Mouse (Mus musculus) E14TG2a.4 (cell line): ENCODE results near the gene Glyctk.

Source experiments
- H3K27me3 ChIP-seq: 2 replicates; pipeline ENCODE4 v1.6.1; 2014; ENCODE audit warnings: low read length, control low read depth; ENCODE audit not compliant: insufficient read depth
- H3K36me3 ChIP-seq: 2 replicates; pipeline ENCODE4 v1.6.1; 2014; ENCODE audit warnings: low read length, control low read depth; ENCODE audit not compliant: insufficient read depth
- H3K4me1 ChIP-seq: replicated peaks from 2 replicates; pipeline ENCODE4 v1.6.1; 2014; ENCODE audit warnings: low read depth, low read length, control low read depth
- H3K4me3 ChIP-seq: replicated peaks from 2 replicates; pipeline ENCODE4 v1.5.1; 2014; ENCODE audit warnings: mild to moderate bottlenecking, low read length
- H3K9me3 ChIP-seq: 2 replicates; pipeline ENCODE4 v1.6.1; 2014; ENCODE audit warnings: low read length, control low read depth
- CTCF ChIP-seq: conservative IDR thresholded peaks from 2 replicates; pipeline ENCODE4 v1.5.1; 2014; ENCODE audit warnings: low read length
- NANOG ChIP-seq: IDR thresholded peaks from 2 replicates; pipeline ENCODE4 v1.6.1; 2014; ENCODE audit warnings: borderline replicate concordance, low read length, mixed read lengths
- POU5F1 ChIP-seq: IDR thresholded peaks from 2 replicates; pipeline ENCODE4 v1.6.1; 2014; ENCODE audit warnings: low read length, borderline replicate concordance

Glyctk gene

DNA sequence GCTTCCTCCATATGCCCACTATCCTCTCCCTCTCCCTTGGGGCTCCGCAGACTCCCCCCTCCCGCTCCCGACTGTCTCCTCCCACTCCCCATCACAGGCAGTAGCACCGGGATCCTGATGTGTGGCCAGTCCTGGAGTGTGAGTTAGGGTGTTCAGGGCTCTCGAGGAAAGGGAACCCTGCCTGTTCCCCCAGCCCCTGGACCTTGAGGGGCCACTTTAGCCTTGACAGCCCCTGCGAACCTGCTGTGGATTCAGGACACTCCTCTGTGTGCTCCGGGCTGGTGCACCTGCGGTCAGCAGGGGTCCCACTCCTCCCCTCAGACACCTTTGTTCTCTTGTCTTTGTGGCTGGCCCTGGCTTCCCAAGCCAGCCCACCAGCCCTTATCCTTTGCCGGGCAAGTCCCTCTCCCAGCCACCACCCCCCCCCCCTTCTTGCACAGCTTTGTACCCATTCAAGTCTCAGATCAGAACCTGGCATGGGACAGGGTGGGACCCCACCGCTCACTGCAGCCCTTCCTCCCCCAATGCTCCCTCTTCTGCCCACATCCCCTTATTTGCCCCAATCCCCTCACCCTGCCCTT is 10.0 kb downstream of the Glyctk start:
- Histone ChIP-seq H3K9me3 (no peaks in the 10 kb centered on the region), H3K27me3 (peaks cover 44% of the 10 kb centered on the region), H3K36me3 (no peaks in the 10 kb centered on the region), H3K4me1 (peaks cover 28% of the 10 kb centered on the region), H3K4me3 (peak overlapping the region; percentile 65)
- no peak for TF ChIP-seq POU5F1
- no peak for TF ChIP-seq CTCF
- TF ChIP-seq NANOG = no peak

DNA sequence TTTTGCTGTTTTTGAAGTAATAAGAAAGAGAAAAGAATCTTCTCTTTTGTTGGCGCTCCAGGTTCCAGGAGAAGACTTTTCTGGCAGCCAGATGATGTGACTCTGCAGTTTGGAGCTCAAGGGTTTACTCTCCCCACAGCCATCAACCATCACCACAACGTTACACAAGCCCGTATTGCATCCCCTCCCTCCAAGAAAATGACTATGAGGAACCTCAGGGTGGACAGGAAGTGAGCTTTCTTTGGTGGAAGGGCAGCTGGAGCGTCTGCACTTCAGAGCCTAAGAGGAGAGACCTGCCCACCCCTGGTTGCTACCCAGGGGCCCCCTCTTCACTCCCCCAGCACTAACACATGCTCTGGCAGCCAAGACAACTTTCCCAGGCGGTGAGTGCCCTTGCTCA is 10.7 kb downstream of the Glyctk start:
- peaks cover 44% of the 10 kb centered on the region for H3K27me3 ChIP-seq
- no peak overlapping the region for H3K4me3 ChIP-seq
- no peaks in the 10 kb centered on the region for H3K36me3 ChIP-seq
- H3K9me3 ChIP-seq = no peaks in the 10 kb centered on the region
- TF ChIP-seq POU5F1 (no peak), CTCF (no peak), NANOG (no peak)
- H3K4me1 ChIP-seq = peaks cover 32% of the 10 kb centered on the region

DNA sequence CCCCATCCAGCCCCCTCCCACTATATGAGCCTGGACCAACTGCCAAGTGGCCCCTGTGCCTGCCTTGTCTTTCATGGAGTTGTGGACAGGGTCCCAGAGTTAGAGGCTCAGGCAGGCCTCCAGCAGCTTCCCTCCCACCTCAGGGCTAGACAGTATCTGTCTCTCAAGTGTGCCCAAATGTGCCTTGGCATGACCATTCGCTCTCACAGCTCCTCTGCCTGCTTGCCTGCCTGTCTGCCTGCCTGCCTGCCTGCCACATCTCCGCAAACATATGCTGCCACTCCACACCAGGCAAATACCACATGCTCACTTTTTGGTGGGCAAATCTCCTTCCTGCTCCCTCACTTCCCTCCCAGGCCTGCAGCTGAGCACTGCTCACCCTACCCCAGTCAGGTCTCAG is 12.4 kb downstream of the Glyctk start:
- no peaks in the 10 kb centered on the region for H3K36me3 ChIP-seq
- H3K4me3 ChIP-seq = no peak overlapping the region
- peaks cover 41% of the 10 kb centered on the region for H3K4me1 ChIP-seq
- H3K27me3 ChIP-seq = peaks cover 38% of the 10 kb centered on the region
- H3K9me3 ChIP-seq = no peaks in the 10 kb centered on the region
- TF ChIP-seq POU5F1 = no peak
- no peak for TF ChIP-seq NANOG
- no peak for TF ChIP-seq CTCF

DNA sequence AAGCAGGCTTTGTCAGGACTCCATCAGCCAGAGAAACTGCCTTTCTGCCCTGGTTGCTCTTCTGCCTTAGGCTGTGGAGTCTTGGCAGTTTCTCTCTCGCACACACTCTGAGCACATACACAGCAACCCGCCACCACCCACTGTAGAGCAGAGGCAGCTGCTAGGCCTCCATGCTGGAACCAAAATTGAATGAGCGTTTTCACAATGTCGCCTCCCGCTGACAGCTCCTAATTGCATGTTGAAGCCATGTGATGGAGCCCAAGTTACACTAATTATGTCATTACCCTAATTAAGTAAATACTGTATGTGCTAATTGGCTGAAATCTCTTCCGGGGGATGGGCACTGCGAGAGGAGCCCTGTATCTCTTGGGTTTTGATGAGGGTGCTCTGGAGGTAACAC is 13.8 kb downstream of the Glyctk start:
- TF ChIP-seq POU5F1 = no peak
- no peaks in the 10 kb centered on the region for H3K9me3 ChIP-seq
- peaks cover 37% of the 10 kb centered on the region for H3K4me1 ChIP-seq
- H3K36me3 ChIP-seq = no peaks in the 10 kb centered on the region
- H3K27me3 ChIP-seq = peaks cover 24% of the 10 kb centered on the region
- H3K4me3 ChIP-seq = no peak overlapping the region

DNA sequence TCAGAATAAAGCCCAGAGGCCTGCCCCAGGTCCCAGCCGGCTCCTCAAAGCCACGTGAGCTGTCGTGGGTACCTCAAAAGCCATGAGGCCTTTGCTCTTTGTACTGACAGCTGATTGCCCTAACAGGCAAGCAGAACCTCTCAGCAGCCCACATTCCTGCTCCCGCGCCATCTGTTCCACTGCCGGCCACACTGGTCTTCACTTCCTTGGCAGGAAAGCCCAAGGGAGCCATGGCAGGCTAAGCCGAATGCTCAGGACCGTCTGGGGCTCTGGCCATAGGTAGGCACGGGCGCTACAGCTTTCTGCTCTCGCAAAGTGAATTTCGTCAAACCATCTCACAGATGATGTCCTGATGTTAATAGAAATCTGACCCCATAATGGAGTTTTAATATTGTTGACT is 16.0 kb downstream of the Glyctk start:
- Histone ChIP-seq H3K4me1 (peaks cover 18% of the 10 kb centered on the region; the same call in 1 of the 2 replicates), H3K36me3 (no peaks in the 10 kb centered on the region), H3K27me3 (peaks cover 1% of the 10 kb centered on the region), H3K9me3 (peaks cover 4% of the 10 kb centered on the region), H3K4me3 (peak overlapping the region; percentile 20)
- no peak for TF ChIP-seq NANOG
- TF ChIP-seq POU5F1 = no peak
- TF ChIP-seq CTCF = no peak

DNA sequence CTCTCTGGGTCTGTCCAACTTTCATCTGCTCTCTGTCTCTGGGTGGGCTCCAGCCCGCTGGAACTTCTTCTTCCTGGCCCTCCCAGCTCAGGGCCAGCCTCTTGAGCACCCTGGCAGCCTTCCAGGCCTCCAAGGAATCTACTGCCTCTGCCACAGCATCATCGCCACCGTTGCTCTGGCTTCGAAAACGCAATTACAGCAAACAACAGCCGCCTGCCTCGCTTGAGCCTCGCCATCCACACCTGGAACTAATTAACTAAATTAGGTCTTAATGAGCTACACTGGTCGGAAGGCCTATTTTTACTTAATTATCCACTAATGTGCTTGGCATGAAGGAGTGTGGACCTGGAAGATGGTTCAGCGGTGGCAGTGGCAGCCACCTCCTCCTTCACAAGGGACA is 18.2 kb downstream of the Glyctk start:
- Histone ChIP-seq H3K36me3 (no peaks in the 10 kb centered on the region), H3K4me3 (no peak overlapping the region), H3K27me3 (no peaks in the 10 kb centered on the region), H3K4me1 (peaks cover 18% of the 10 kb centered on the region; the same call in 1 of the 2 replicates), H3K9me3 (peaks cover 8% of the 10 kb centered on the region)
- TF ChIP-seq POU5F1 = no peak
- TF ChIP-seq CTCF = no peak
- TF ChIP-seq NANOG = no peak

DNA sequence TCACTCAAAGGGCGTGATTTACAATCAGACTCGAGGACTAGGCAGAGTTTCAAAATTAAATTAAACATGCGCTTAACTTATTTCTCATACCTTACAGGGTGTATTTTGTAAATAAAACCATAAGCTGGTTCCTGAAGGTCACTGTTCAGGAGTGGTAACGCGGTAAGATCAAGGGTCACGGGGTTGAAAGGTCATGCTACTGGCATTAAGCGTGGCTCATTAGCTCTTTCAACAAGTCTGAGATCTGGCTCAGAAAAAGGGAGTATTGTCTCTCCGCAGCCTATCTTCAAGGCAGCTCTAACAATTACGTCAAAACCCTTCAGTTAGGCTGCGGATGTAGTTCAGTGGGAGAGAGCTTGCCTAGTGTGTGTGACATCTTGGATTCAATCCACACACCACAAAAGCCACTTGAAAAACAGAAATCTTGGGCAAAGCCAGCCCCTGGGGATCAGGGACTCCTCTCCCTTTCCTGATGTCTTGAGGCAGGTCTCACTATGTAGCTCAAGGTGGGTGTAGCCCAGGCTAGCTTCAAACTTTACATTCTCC is 20.2 kb downstream of the Glyctk start:
- TF ChIP-seq NANOG (no peak), POU5F1 (no peak), CTCF (no peak)
- H3K9me3 ChIP-seq = peaks cover 8% of the 10 kb centered on the region
- H3K4me3 ChIP-seq = no peak overlapping the region
- peaks cover 18% of the 10 kb centered on the region; the same call in 1 of the 2 replicates for H3K4me1 ChIP-seq
- no peaks in the 10 kb centered on the region for H3K27me3 ChIP-seq
- no peaks in the 10 kb centered on the region for H3K36me3 ChIP-seq

DNA sequence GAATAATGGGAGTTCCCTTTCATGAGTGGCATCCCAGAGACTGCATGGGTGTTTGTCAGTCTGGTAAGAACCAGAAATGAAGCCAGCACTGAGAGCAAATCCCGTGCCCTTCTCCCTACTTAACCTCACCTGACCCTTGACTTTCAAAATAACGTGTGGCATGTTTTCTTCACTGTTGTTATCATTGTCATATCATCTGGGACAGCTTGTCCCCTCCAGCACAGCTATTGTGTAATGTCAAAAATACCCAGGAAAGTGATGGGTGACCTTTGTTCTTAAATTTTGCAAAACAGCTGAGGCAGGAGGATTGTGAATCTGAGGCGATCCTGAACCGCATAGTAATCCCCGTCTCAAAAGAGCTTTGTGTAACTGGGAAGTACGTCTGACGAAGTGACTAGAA is 27.7 kb downstream of the Glyctk start:
- Histone ChIP-seq H3K27me3 (no peaks in the 10 kb centered on the region), H3K4me3 (no peak overlapping the region), H3K9me3 (0 out of 2 replicates have a peak, but pooled peaks cover 3% of the 10 kb centered on the region), H3K36me3 (no peaks in the 10 kb centered on the region), H3K4me1 (peaks cover 11% of the 10 kb centered on the region)
- TF ChIP-seq POU5F1 = no peak
- no peak for TF ChIP-seq CTCF
- no peak for TF ChIP-seq NANOG

DNA sequence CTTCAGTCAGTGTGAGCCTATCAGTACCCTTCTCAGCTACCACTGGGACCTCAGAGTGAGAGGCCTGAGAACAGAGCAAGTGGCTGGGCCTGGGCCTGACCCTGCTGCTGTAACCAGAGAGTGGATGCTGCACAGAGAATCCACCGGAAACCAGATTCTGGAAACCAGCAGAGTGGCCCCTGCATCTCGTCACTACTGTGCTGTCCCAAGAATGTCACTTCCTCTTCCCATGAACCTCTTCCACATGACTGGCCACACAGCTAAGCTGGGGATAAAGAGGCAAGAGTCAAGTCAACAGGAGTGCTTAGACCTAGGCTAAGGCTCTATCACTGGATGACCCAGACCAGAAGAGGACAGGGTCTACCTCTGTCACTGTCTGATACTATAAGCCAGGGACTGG is 28.9 kb downstream of the Glyctk start:
- Histone ChIP-seq H3K36me3 (no peaks in the 10 kb centered on the region), H3K9me3 (0 out of 2 replicates have a peak, but pooled peaks cover 3% of the 10 kb centered on the region), H3K27me3 (no peaks in the 10 kb centered on the region), H3K4me1 (peaks cover 11% of the 10 kb centered on the region), H3K4me3 (no peak overlapping the region)
- TF ChIP-seq NANOG (no peak), POU5F1 (no peak), CTCF (no peak)
